ENCODE assay signal across 23 mouse cellular contexts in genomic region chr2:67879836-67880235, GRCm38 (mm10).
"Had no signal": no experiment of that assay in that cellular context is flagged by ENCODE, and none has a peak within 500 bp of the region (broad histone marks: within the 10 kb centered on the region; RNA-seq: fewer than 3 reads in every experiment).

No protein-coding gene starts in this region.

- H3K9ac ChIP-seq: forebrain, embryonic 15.5 days; forebrain, postnatal 0 days; heart, embryonic 13.5 days; heart, embryonic 15.5 days; hindbrain, embryonic 13.5 days; hindbrain, embryonic 15.5 days; limb, embryonic 13.5 days; limb, embryonic 15.5 days; liver, embryonic 14.5 days had no signal

- H3K9me3 ChIP-seq: forebrain, embryonic 15.5 days; heart, embryonic 13.5 days; heart, embryonic 15.5 days; hindbrain, embryonic 13.5 days; hindbrain, embryonic 15.5 days; limb, embryonic 13.5 days; limb, embryonic 15.5 days had no signal

- DNase-seq: forebrain, postnatal 0 days; gastrocnemius, postnatal 14 days; gastrocnemius, postnatal 36 days; heart, adult 11 months; heart, adult 2 months; heart, postnatal 14 days; heart, postnatal 36 days; kidney, adult 18-20 months; layer of hippocampus, adult 9-11 months; layer of hippocampus, postnatal 36 days; left cerebral cortex, postnatal 4 days; lung, adult 18-20 months had no signal

- H3K4me1 ChIP-seq: forebrain, embryonic 15.5 days; heart, embryonic 13.5 days; heart, embryonic 15.5 days; hindbrain, embryonic 13.5 days; hindbrain, embryonic 15.5 days; limb, embryonic 13.5 days; limb, embryonic 15.5 days had no signal

- H3K4me3 ChIP-seq: forebrain, embryonic 15.5 days; heart, adult 2 months; heart, embryonic 13.5 days; heart, embryonic 15.5 days; hindbrain, embryonic 13.5 days; hindbrain, embryonic 15.5 days; limb, embryonic 13.5 days; limb, embryonic 15.5 days had no signal

- H3K27me3 ChIP-seq: forebrain, embryonic 15.5 days; heart, embryonic 13.5 days; heart, embryonic 15.5 days; hindbrain, embryonic 13.5 days; hindbrain, embryonic 15.5 days; limb, embryonic 13.5 days; limb, embryonic 15.5 days had no signal

- ATAC-seq: forebrain, embryonic 15.5 days; forebrain, postnatal 0 days; hindbrain, postnatal 0 days; intestine, embryonic 16.5 days had no signal

- H3K36me3 ChIP-seq: forebrain, embryonic 15.5 days; heart, embryonic 13.5 days; heart, embryonic 15.5 days; hindbrain, embryonic 13.5 days; hindbrain, embryonic 15.5 days; limb, embryonic 13.5 days; limb, embryonic 15.5 days had no signal

- H3K27ac ChIP-seq: forebrain, embryonic 15.5 days; heart, adult 2 months; heart, embryonic 13.5 days; heart, embryonic 15.5 days; hindbrain, embryonic 13.5 days; hindbrain, embryonic 15.5 days; hindbrain, postnatal 0 days; limb, embryonic 13.5 days; limb, embryonic 15.5 days; liver, embryonic 14.5 days had no signal

- H3K4me2 ChIP-seq: forebrain, embryonic 15.5 days; heart, embryonic 11.5 days; heart, embryonic 13.5 days; heart, embryonic 15.5 days; hindbrain, embryonic 13.5 days; hindbrain, embryonic 15.5 days; limb, embryonic 13.5 days; limb, embryonic 15.5 days had no signal
